21 mouse cellular contexts compared by ENCODE assay signal in the genomic region with DNA sequence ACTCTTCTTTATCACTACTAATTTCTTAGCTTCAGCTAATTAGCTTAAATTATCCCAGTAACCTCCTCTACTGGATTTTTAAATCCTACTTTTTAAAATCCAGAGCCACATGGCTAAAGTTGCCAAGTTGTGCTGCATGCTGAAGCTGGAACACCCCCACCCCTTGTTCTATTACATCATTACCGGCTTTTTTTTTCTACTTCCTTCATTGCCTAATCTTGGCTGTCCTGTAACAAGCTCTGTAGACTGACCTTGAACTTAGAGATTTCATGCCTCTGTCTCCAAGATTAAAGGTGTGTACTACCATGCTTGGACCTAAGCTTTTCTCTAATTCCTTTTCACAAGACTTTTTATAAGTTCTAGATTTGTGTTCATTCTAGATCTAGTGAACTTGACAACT. TPM values are rescaled to one million over a fixed set of nuclear protein-coding genes. Genes with fewer than 3 reads are reported as not detected.
"Had no signal": no experiment of that assay in that cellular context is flagged by ENCODE, and none has a peak within 500 bp of the region (broad histone marks: within the 10 kb centered on the region; RNA-seq: fewer than 3 reads in every experiment).

No protein-coding gene starts in this region.

- H3K4me3 ChIP-seq: lung, embryonic 15.5 days; megakaryocyte, embryonic 14.5 days; midbrain, embryonic 13.5 days; midbrain, embryonic 15.5 days; neural tube, embryonic 12.5 days had no signal

- H3K27ac ChIP-seq: liver, embryonic 14.5 days; lung, embryonic 15.5 days; macrophage; midbrain, embryonic 13.5 days; midbrain, embryonic 15.5 days; neural tube, embryonic 12.5 days had no signal

- H3K4me2 ChIP-seq: lung, embryonic 15.5 days; midbrain, embryonic 11.5 days; midbrain, embryonic 13.5 days; midbrain, embryonic 15.5 days; neural tube, embryonic 12.5 days had no signal

- H3K9me3 ChIP-seq: lung, embryonic 15.5 days; midbrain, embryonic 13.5 days; midbrain, embryonic 15.5 days; neural tube, embryonic 12.5 days had no signal

- H3K4me1 ChIP-seq: lung, embryonic 15.5 days; megakaryocyte, embryonic 14.5 days; midbrain, embryonic 13.5 days; midbrain, embryonic 15.5 days; neural tube, embryonic 12.5 days had no signal

- H3K9ac ChIP-seq: liver, embryonic 14.5 days; lung, embryonic 15.5 days; midbrain, embryonic 13.5 days; midbrain, embryonic 15.5 days; neural tube, embryonic 12.5 days had no signal

- DNase-seq: lung, adult 2 months; lung, postnatal 14 days; lung, postnatal 36 days; right cerebral cortex, postnatal 25 days; right cerebral cortex, postnatal 4 days; spleen, adult 18-20 months; thymus, adult 18-20 months; thymus, postnatal 14 days; thymus, postnatal 36 days had no signal

- H3K36me3 ChIP-seq: lung, embryonic 15.5 days; midbrain, embryonic 13.5 days; midbrain, embryonic 15.5 days; neural tube, embryonic 12.5 days had no signal

- ATAC-seq: lung, postnatal 0 days; midbrain, embryonic 13.5 days; midbrain, embryonic 15.5 days had no signal

- H3K27me3 ChIP-seq: lung, embryonic 15.5 days; midbrain, embryonic 13.5 days; midbrain, embryonic 15.5 days; neural tube, embryonic 12.5 days had no signal

RNA-seq across cellular contexts. Expression of a gene that starts 32.2 kb away (rescaled TPM):
- polyA plus RNA-seq: lung, embryonic 15.5 days; neural tube, embryonic 12.5 days; neural tube, embryonic 14.5 days; small intestine, adult 2 months; stomach, embryonic 14.5 days had no signal
